Mouse (Mus musculus): ENCODE data around the gene Gm16427.
"Not testable (repeated sequence)": the region's sequence is repeated elsewhere in the genome, so short reads cannot be mapped to it uniquely, and the experiment has no call there.

The Gm16427 gene

GRCm38 (mm10) chr5:93540100-93540499 lies at the start of gene Gm16427:
Gene Gm16427 (minus strand): TSS chr5:93540200.
- H3K27me3 ChIP-seq (ENCODE audit: control insufficient read depth, insufficient read depth, low read length, poor library complexity, severe bottlenecking); DNase-seq (ENCODE audit: low read depth, low spot score); H3K36me3 ChIP-seq (ENCODE audit: control insufficient read depth, insufficient read depth, low read length, poor library complexity, severe bottlenecking): not testable (repeated sequence)

All from splenic B cell, adult 2 months (primary cell).